Mouse (Mus musculus): ENCODE measurements around the gene Med13l. TPM values are rescaled to one million over a fixed set of nuclear protein-coding genes. Genes with fewer than 3 reads are reported as not detected.

Gene Med13l
- polyA plus RNA-seq, 1 experiment, result 42.8 TPM

DNA sequence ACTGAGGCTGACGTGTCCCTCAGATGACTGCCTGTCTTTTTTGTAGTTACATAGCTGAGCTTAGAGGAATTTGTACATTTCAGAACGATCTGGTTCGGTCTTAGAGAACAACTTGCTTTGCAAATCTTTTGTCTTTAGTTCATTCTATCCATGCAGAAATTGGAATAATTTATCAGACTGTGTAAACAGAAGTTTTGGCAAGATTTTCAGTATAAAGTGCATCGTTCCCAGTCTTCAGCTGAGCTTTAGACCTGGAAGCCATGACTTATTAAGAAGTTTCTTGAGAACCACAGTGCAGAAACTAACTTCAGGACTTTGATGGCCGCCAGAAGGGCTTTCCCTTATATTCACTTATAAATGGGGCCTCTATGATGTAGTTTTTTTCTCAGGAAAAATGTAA is 67.2 kb downstream of the Med13l start:
- H3K27ac ChIP-seq (ENCODE audit: control insufficient read depth, insufficient read depth, low read length), result no peak overlapping the region
- H3K4me1 ChIP-seq (replicated peaks; ENCODE audit: control insufficient read depth, insufficient read depth, low read length), result peaks cover 13% of the 10 kb centered on the region
- no peak overlapping the region for H3K4me3 ChIP-seq (ENCODE audit: control insufficient read depth, insufficient read depth, low read length)
- no peak for TF ChIP-seq POLR2A (IDR thresholded peaks at IDR 0.05; ENCODE audit: control insufficient read depth, extremely low read depth, insufficient read depth, low read length, poor library complexity)
- no peak for TF ChIP-seq CTCF (IDR thresholded peaks at IDR 0.05; ENCODE audit: borderline replicate concordance, control insufficient read depth, extremely low read depth, insufficient read depth, low read length, poor library complexity)
- H3K36me3 ChIP-seq (ENCODE audit: control insufficient read depth, insufficient read depth, low read length), result no peaks in the 10 kb centered on the region
- H3K27me3 ChIP-seq (ENCODE audit: control insufficient read depth, insufficient read depth, low read length), result no peaks in the 10 kb centered on the region
- no peak for DNase-seq
- 94% methylated on average over 5 of the region's 5 CpGs for WGBS

DNA sequence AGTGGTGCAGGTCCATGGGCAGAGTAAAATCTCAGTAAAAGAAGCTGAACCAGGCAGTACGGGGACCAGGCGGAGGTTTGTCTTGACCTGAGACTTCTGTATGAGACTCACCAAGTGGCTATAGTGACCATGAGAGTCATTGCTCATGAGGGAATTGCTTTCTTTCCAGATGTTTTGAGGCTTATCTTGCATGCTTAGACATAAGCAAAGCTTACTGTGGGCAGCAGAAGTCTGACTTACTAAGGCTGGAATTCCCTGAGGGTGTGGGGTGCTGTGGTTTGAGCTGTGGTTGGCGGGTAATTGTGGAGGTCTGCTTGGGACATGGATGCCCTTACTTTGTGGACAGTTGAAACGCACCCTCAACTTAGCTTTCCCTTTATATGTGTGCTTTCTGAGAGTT is 67.7 kb downstream of the Med13l start:
- TF ChIP-seq POLR2A (IDR thresholded peaks at IDR 0.05; ENCODE audit: control insufficient read depth, extremely low read depth, insufficient read depth, low read length, poor library complexity) (no peak), CTCF (IDR thresholded peaks at IDR 0.05; ENCODE audit: borderline replicate concordance, control insufficient read depth, extremely low read depth, insufficient read depth, low read length, poor library complexity) (no peak)
- Histone ChIP-seq H3K27ac (ENCODE audit: control insufficient read depth, insufficient read depth, low read length) (no peak overlapping the region), H3K27me3 (ENCODE audit: control insufficient read depth, insufficient read depth, low read length) (no peaks in the 10 kb centered on the region), H3K36me3 (ENCODE audit: control insufficient read depth, insufficient read depth, low read length) (no peaks in the 10 kb centered on the region), H3K4me1 (replicated peaks; ENCODE audit: control insufficient read depth, insufficient read depth, low read length) (peaks cover 18% of the 10 kb centered on the region), H3K4me3 (ENCODE audit: control insufficient read depth, insufficient read depth, low read length) (no peak overlapping the region)
- DNase-seq, result no peak
- WGBS, result 89% methylated on average over 4 of the region's 4 CpGs

DNA sequence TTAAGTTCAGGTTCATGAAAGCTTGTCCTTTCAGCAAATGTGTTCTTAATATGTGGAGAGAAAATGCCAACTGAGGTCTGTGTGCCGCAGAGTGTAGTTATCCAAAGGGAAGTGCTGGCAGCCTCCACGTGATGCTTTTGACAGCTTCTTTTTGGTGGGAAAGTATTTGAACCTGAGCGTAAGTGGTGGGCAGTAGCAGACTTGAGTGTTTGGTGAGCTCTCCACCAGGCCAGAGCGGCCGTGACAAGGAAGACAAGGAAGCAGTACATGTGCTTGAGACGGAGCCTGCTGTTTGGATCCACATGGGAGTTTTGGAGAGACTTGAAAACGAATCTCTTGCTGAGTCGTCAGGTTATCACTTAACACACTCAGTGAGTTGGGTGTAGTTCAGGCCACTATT is 71.9 kb downstream of the Med13l start:
- 74% methylated on average over 8 of the region's 8 CpGs for WGBS

DNA sequence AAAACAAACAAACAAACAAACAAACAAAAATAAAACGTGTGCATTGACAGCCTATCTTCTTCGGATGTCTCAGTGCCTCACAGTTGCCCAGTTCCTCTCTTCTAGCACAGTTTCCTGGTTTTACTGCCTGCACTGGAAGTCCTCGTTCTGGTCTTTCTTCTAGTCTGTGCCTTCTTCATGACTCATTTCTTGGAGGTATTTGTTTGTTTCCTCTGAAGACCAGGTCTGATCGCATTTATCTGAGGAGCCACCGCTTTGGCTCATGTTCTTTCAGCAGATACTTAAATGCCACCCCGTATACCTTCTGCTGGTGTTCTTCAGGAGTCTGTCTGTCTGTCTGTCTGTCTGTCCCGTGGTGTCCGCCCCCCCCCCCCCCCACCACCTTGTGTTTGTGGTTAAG is 72.6 kb downstream of the Med13l start:
- 18% methylated on average over 8 of the region's 8 CpGs for WGBS
- Histone ChIP-seq H3K36me3 (ENCODE audit: control insufficient read depth, insufficient read depth, low read length) (no peaks in the 10 kb centered on the region), H3K4me1 (replicated peaks; ENCODE audit: control insufficient read depth, insufficient read depth, low read length) (peaks cover 46% of the 10 kb centered on the region), H3K27ac (ENCODE audit: control insufficient read depth, insufficient read depth, low read length) (no peak overlapping the region), H3K4me3 (ENCODE audit: control insufficient read depth, insufficient read depth, low read length) (no peak overlapping the region), H3K27me3 (ENCODE audit: control insufficient read depth, insufficient read depth, low read length) (no peaks in the 10 kb centered on the region)
- no peak for TF ChIP-seq POLR2A (IDR thresholded peaks at IDR 0.05; ENCODE audit: control insufficient read depth, extremely low read depth, insufficient read depth, low read length, poor library complexity)
- TF ChIP-seq CTCF (IDR thresholded peaks at IDR 0.05; ENCODE audit: borderline replicate concordance, control insufficient read depth, extremely low read depth, insufficient read depth, low read length, poor library complexity), result no peak
- DNase-seq, result no peak

More for the DNA sequence above, 71.9 kb downstream of the Med13l start:
- no peak for TF ChIP-seq CTCF (IDR thresholded peaks at IDR 0.05; ENCODE audit: borderline replicate concordance, control insufficient read depth, extremely low read depth, insufficient read depth, low read length, poor library complexity)
- no peak for TF ChIP-seq POLR2A (IDR thresholded peaks at IDR 0.05; ENCODE audit: control insufficient read depth, extremely low read depth, insufficient read depth, low read length, poor library complexity)
- peaks cover 42% of the 10 kb centered on the region for H3K4me1 ChIP-seq (replicated peaks; ENCODE audit: control insufficient read depth, insufficient read depth, low read length)
- no peak overlapping the region for H3K27ac ChIP-seq (ENCODE audit: control insufficient read depth, insufficient read depth, low read length)
- no peak for DNase-seq
- no peak overlapping the region for H3K4me3 ChIP-seq (ENCODE audit: control insufficient read depth, insufficient read depth, low read length)
- no peaks in the 10 kb centered on the region for H3K27me3 ChIP-seq (ENCODE audit: control insufficient read depth, insufficient read depth, low read length)
- no peaks in the 10 kb centered on the region for H3K36me3 ChIP-seq (ENCODE audit: control insufficient read depth, insufficient read depth, low read length)

DNA sequence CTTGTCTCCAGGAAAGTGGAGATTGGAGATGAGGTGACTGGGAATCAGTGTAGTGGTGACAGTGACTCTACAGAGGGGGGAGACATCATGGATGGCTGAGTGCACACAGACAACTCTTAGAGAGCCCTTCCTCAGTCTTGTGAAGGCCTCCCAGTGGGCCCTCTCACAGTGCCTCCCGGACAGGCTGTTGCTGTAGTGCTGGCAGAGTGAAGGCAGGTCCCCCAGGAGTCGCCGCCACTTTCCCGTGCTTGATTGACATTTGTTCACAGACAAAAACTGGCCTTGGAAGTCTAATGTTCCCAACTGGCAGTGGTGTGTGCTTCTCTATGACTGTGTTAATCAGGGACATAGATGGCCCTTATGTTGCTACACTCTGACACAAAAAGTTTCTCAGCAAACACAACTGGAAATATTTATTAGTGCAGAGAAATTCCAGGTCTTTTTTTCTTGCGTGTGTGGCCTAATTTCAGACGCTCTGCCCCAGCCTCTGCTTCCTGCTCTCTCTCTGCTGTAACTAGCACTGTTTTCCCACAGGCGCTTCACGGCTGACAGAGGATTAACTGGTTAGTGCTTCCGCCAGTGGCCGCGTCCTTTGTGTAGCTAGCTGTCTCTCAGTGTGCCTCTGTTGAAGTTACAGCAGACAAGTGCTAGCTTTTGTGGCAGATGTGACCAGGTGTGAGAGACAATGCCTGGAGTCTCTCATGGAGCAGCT is 75.2 kb downstream of the Med13l start:
- Histone ChIP-seq H3K27ac (ENCODE audit: control insufficient read depth, insufficient read depth, low read length) (no peak overlapping the region; the same call in 1 of the 2 replicates), H3K27me3 (ENCODE audit: control insufficient read depth, insufficient read depth, low read length) (no peaks in the 10 kb centered on the region), H3K4me1 (replicated peaks; ENCODE audit: control insufficient read depth, insufficient read depth, low read length) (peaks cover 44% of the 10 kb centered on the region), H3K36me3 (ENCODE audit: control insufficient read depth, insufficient read depth, low read length) (no peaks in the 10 kb centered on the region), H3K4me3 (ENCODE audit: control insufficient read depth, insufficient read depth, low read length) (no peak overlapping the region)
- peak; percentile 33 for DNase-seq
- no peak for TF ChIP-seq POLR2A (IDR thresholded peaks at IDR 0.05; ENCODE audit: control insufficient read depth, extremely low read depth, insufficient read depth, low read length, poor library complexity)
- TF ChIP-seq CTCF (IDR thresholded peaks at IDR 0.05; ENCODE audit: borderline replicate concordance, control insufficient read depth, extremely low read depth, insufficient read depth, low read length, poor library complexity), result no peak
- WGBS, result 30% methylated on average over 11 of the region's 11 CpGs

DNA sequence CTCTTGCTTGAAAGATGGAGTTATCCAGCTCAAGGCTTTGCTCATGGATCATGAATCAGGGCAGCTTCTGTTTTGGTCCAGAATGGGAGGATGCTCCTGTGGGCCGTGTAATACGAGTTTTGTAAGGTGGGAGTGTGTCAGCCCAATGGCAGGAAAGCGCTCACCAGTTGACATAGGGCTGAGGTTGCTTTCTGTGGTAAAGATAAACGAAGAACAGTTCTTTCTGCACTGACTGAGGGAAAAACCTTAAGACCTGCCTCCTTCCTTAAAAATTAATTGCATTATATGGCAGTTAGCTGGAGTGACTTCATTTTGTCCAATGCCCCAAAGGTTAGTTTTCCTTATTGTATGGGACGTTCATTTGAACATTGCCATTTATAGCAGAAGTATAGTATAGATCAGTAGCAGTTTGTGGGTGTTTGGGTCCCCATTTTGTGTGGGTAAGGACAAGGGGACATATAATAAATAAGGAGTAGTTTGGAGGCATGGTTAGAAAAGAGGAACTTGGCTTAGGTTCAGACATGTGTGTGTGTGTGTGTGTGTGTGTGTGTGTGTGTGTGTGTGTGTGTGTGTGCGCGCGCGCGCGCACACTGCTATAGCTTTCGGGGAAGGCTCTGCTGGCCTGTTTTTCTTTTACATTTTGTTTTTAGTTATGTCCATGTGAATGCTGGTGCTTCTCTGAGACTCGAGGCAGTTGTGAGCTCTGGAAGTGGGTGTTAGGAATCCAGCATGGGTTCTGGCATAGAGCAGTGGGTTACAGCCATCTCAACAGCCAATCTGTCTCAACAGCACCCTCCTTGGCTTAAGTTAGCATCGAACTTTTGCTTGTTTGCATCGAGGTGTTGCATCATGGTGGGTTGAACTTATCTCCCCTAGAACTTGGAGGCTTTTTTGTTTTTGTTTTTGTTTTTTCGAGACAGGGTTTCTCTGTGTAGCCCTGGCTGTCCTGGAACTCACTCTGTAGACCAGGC is 76.2 kb downstream of the Med13l start:
- H3K27ac ChIP-seq (ENCODE audit: control insufficient read depth, insufficient read depth, low read length), result no peak overlapping the region
- no peaks in the 10 kb centered on the region for H3K27me3 ChIP-seq (ENCODE audit: control insufficient read depth, insufficient read depth, low read length)
- 45% methylated on average over 16 of the region's 16 CpGs for WGBS
- no peak for DNase-seq
- no peak overlapping the region for H3K4me3 ChIP-seq (ENCODE audit: control insufficient read depth, insufficient read depth, low read length)
- TF ChIP-seq POLR2A (IDR thresholded peaks at IDR 0.05; ENCODE audit: control insufficient read depth, extremely low read depth, insufficient read depth, low read length, poor library complexity) (no peak), CTCF (IDR thresholded peaks at IDR 0.05; ENCODE audit: borderline replicate concordance, control insufficient read depth, extremely low read depth, insufficient read depth, low read length, poor library complexity) (no peak)
- H3K36me3 ChIP-seq (ENCODE audit: control insufficient read depth, insufficient read depth, low read length), result no peaks in the 10 kb centered on the region
- H3K4me1 ChIP-seq (replicated peaks; ENCODE audit: control insufficient read depth, insufficient read depth, low read length), result peaks cover 43% of the 10 kb centered on the region
